Mouse (Mus musculus): ENCODE measurements around the gene Vsig2. TPM values are rescaled to one million over a fixed set of nuclear protein-coding genes. Genes with fewer than 3 reads are reported as not detected.

The Vsig2 gene
- polyA plus RNA-seq, 1 experiment, result 3.4 TPM

DNA sequence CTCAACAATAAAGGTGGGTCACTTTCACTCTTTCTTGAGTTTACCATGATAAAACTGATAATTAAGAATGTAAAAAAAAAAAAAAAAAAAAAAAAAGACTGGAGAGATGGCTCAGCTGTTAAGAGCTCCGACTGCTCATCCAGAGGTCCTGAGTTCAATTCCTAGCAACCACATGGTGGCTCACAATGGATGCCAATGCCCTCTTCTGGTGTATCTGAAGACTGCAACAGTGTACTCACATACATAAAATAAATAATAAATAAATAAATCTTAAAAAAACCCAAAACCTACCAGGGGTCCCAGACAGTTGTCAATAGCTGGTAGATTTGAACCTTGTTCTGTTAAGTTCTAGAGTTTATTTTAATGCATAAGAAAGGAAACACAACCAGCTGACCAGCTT lies 7.8 kb downstream of the Vsig2 start:
- Histone ChIP-seq H3K4me3 (replicated peaks; ENCODE audit: insufficient read depth, low read depth, low read length) (no peak overlapping the region), H3K4me1 (ENCODE audit: control insufficient read depth, insufficient read depth, low read length) (no peaks in the 10 kb centered on the region), H3K27ac (ENCODE audit: insufficient read depth, low read length) (no peak overlapping the region), H3K27me3 (ENCODE audit: control insufficient read depth, insufficient read depth, low read length) (no peaks in the 10 kb centered on the region)
- TF ChIP-seq CTCF (IDR thresholded peaks at IDR 0.05; ENCODE audit: borderline replicate concordance, insufficient read depth, low read depth, low read length) (no peak), POLR2A (IDR thresholded peaks at IDR 0.05; ENCODE audit: borderline replicate concordance, insufficient read depth, low read length) (no peak)
- 88% methylated on average over 1 of the region's 1 CpGs for WGBS
- DNase-seq, result no peak

DNA sequence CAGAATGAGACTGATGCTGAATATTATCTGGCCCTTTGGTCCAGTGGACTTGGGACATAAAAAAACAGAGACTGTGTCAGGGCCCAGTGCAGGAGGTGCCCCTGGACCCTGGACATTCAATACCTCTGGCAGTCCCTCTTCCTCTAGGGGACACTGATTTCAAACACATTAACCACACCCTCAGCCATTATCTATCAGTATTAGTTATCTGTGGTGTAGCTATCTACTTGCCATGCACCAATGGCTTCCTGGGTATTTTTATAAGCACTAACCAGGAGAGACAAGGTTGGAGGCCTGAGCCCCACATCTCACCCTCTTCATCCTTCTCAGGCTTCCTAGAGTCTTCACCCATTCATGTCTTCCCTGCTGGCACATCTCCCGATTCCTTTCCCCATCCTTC lies 11.4 kb downstream of the Vsig2 start:
- H3K27ac ChIP-seq (ENCODE audit: insufficient read depth, low read length), result no peak overlapping the region
- no peak for TF ChIP-seq POLR2A (IDR thresholded peaks at IDR 0.05; ENCODE audit: borderline replicate concordance, insufficient read depth, low read length)
- no peak for TF ChIP-seq CTCF (IDR thresholded peaks at IDR 0.05; ENCODE audit: borderline replicate concordance, insufficient read depth, low read depth, low read length)
- DNase-seq, result no peak
- WGBS, result 57% methylated on average over 1 of the region's 1 CpGs
- H3K4me3 ChIP-seq (replicated peaks; ENCODE audit: insufficient read depth, low read depth, low read length), result no peak overlapping the region
- H3K27me3 ChIP-seq (ENCODE audit: control insufficient read depth, insufficient read depth, low read length), result no peaks in the 10 kb centered on the region; the same call in 1 of the 2 replicates
- no peaks in the 10 kb centered on the region for H3K4me1 ChIP-seq (ENCODE audit: control insufficient read depth, insufficient read depth, low read length)

DNA sequence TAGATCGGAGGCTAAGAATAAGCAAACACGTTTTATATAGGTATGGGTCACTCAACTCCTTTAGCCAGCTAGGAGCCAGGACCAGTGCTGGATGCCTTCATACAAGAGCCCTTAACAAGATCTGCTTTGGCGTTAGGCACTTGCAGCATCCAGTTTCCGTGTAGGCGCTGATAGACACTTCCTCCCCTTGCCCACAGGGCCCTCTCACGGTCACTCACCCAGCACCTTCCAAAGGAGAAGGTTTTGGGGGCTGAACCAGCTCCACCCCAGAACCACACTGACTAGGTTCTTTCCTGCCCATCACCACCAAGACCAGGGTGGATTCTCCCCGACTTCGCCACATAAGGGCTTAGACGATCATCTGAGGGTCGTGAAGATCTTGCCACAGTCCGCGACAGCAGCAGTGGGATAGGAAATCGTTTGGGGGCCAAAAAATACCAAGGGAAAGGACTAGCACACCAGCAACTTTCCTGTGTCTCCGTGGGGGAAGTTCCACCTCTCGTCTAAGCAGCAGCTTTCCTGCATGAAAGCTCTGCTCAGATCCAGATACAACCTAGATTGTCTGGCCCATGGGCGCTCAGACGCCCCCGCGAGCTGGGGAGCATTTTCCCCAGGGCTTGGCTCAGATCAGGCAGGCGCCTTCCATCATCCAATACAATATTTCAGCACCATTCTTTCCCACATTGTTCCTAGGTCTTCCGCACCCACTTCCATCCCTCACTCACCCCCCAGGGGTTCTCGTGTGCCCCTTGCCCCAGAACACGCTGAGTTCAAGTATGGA lies 12.9 kb downstream of the Vsig2 start:
- Histone ChIP-seq H3K4me1 (ENCODE audit: control insufficient read depth, insufficient read depth, low read length) (no peaks in the 10 kb centered on the region), H3K27ac (ENCODE audit: insufficient read depth, low read length) (no peak overlapping the region), H3K27me3 (ENCODE audit: control insufficient read depth, insufficient read depth, low read length) (no peaks in the 10 kb centered on the region; the same call in 1 of the 2 replicates), H3K4me3 (replicated peaks; ENCODE audit: insufficient read depth, low read depth, low read length) (peak overlapping the region; percentile 15)
- TF ChIP-seq CTCF (IDR thresholded peaks at IDR 0.05; ENCODE audit: borderline replicate concordance, insufficient read depth, low read depth, low read length) (no peak), POLR2A (IDR thresholded peaks at IDR 0.05; ENCODE audit: borderline replicate concordance, insufficient read depth, low read length) (no peak)
- 5% methylated on average over 23 of the region's 23 CpGs for WGBS
- DNase-seq, result no peak

DNA sequence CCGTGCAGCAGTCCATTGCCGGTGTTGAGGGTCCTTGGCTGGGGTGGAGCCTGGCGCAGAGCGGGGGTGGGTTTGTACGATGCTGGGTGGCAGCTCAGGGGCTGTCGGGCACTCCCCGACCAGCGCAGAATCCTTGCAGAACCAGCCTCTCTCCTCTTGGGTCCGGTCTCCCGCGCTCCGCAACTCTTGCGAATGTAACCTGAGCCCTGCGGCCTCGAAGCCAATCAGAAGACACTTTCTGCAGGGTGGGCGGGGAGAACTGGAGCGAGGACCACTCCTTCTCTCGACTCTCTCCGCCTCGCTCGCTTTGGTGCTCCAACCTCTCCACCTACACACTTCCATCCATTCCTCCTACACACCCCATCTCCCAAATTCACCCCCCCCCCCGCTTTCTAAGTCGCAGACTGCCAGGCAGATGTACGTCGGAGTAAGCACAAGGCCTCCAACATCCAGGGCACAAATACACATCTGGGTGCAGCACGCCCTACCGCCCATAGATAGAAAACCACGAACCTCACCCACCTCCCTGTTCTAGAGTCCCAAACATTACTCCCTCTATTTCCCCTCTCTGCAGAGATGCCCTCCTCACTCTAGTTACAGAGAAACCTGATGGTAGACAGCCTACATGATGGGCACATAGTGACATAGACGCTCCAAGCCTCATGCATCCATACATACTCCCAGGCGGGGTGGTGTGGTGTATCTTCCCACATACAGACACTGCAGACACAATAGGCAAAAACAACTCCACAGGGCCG lies 13.7 kb downstream of the Vsig2 start, which contains the start of gene Nrgn:
TSS of gene Nrgn (minus strand) at position 369 of the 758 bp plus-strand sequence.
- TF ChIP-seq CTCF (IDR thresholded peaks at IDR 0.05; ENCODE audit: borderline replicate concordance, insufficient read depth, low read depth, low read length) (no peak), POLR2A (IDR thresholded peaks at IDR 0.05; ENCODE audit: borderline replicate concordance, insufficient read depth, low read length) (no peak)
- Histone ChIP-seq H3K27ac (ENCODE audit: insufficient read depth, low read length) (no peak within 1 kb of the TSS), H3K4me1 (ENCODE audit: control insufficient read depth, insufficient read depth, low read length) (no peaks in the 10 kb centered on the region), H3K27me3 (ENCODE audit: control insufficient read depth, insufficient read depth, low read length) (no peaks in the 10 kb centered on the region; the same call in 1 of the 2 replicates), H3K4me3 (replicated peaks; ENCODE audit: insufficient read depth, low read depth, low read length) (peak within 1 kb of the TSS; percentile 15)
- WGBS, result 7% methylated on average over 31 of the region's 31 CpGs
- DNase-seq, result peak in 1 of 2 experiments; percentile 20

DNA sequence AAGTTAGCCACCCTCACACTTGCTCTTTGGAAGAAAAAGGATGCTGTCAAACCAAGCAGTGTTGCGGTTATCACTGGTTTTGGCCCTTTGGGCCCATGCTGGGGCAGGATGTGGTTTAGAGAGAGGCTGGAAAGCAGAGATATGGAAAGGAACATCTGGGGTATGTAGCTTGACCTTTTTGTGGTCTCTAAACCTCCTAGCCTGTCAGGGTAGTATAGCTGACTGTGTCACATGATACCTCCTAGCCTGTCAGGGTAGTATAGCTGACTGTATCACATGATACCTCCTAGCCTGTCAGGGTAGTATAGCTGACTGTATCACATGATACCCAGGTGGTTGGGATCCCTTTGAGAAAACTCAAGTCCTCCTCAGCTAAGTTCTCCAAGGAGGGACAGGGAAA lies 15.2 kb downstream of the Vsig2 start:
- no peak overlapping the region for H3K27ac ChIP-seq (ENCODE audit: insufficient read depth, low read length)
- no peak overlapping the region for H3K4me3 ChIP-seq (replicated peaks; ENCODE audit: insufficient read depth, low read depth, low read length)

DNA sequence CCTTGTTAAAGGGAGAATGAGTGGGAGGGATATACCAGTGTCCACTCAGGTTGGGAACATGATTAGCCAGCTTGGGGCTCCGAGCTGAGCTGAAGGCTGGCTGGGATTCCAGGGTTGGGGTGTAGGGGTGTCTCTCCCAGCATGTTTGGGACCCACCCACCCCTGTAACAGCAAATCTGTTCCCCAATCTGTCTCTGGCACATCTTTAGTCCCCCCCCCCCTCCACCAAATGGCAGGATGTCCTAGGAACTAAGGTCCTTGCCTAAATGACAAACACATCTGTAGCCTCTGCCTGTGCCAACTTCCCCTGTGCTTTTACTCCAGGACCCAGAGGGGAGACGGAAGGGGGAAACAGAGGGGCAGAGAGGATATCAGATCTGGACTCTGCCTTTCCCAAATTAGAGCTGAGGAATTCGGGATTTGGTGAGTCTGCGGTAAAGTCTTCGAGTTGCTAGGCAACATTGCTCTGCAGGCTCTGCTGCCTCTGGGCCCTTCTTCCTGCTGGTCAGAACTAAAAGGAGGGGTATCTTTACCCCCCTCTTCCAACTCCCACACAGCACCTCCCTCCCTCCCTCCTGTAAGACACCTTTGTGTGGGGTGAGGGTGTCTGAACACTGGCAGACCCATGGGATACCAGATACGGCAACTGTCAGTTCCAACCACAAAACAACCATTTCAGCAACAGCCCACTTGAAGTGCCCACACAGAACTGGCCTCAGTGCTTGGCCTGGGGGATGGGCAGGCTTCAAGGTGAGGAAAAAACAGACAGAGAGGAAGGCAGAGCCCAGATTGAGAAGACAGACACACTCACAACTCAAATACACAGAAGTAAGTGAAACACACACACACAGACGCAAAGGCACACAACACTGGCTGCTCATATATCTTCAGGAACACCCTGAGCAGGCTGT lies 16.0 kb downstream of the Vsig2 start, which contains the start of gene Siae:
TSS of gene Siae (plus strand) at position 861 of the 911 bp plus-strand sequence.
- Histone ChIP-seq H3K4me1 (ENCODE audit: control insufficient read depth, insufficient read depth, low read length) (no peaks in the 10 kb centered on the region), H3K4me3 (replicated peaks; ENCODE audit: insufficient read depth, low read depth, low read length) (no peak within 1 kb of the TSS), H3K27me3 (ENCODE audit: control insufficient read depth, insufficient read depth, low read length) (no peaks in the 10 kb centered on the region; the same call in 1 of the 2 replicates), H3K27ac (ENCODE audit: insufficient read depth, low read length) (no peak within 1 kb of the TSS)
- no peak for TF ChIP-seq POLR2A (IDR thresholded peaks at IDR 0.05; ENCODE audit: borderline replicate concordance, insufficient read depth, low read length)
- TF ChIP-seq CTCF (IDR thresholded peaks at IDR 0.05; ENCODE audit: borderline replicate concordance, insufficient read depth, low read depth, low read length), result no peak
- WGBS, result 30% methylated on average over 7 of the region's 7 CpGs
- DNase-seq, result no peak

More for the DNA sequence above, 15.2 kb downstream of the Vsig2 start:
- TF ChIP-seq CTCF (IDR thresholded peaks at IDR 0.05; ENCODE audit: borderline replicate concordance, insufficient read depth, low read depth, low read length), result no peak
- no peak for TF ChIP-seq POLR2A (IDR thresholded peaks at IDR 0.05; ENCODE audit: borderline replicate concordance, insufficient read depth, low read length)
- WGBS, result 93% methylated on average over 1 of the region's 1 CpGs
- Histone ChIP-seq H3K4me1 (ENCODE audit: control insufficient read depth, insufficient read depth, low read length) (no peaks in the 10 kb centered on the region), H3K27me3 (ENCODE audit: control insufficient read depth, insufficient read depth, low read length) (no peaks in the 10 kb centered on the region; the same call in 1 of the 2 replicates)
- no peak for DNase-seq

DNA sequence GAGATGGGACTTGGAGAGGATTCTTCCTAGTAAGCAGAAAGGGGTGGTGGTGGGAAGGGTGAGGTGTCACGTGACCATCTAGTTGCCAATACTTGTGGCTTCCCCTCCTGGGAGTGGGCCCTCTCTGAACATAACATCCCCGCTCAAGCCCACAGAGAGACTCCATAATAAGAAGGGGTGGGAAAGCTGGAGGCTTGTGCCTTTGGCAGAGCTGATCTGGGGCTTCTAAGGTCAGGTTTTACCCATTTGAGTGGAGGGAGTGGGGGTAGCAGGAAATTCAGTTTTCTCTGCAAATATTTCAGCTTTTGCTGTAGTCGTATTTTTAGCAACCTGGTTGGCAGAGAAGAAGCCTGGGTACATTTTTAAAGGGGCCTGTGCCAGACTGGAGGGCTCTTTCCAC lies 17.3 kb downstream of the Vsig2 start:
- DNase-seq, result no peak

More for the DNA sequence above, 17.3 kb downstream of the Vsig2 start:
- no peak overlapping the region for H3K27ac ChIP-seq (ENCODE audit: insufficient read depth, low read length)
- 58% methylated on average over 3 of the region's 3 CpGs for WGBS
- no peaks in the 10 kb centered on the region for H3K4me1 ChIP-seq (ENCODE audit: control insufficient read depth, insufficient read depth, low read length)
- H3K27me3 ChIP-seq (ENCODE audit: control insufficient read depth, insufficient read depth, low read length), result no peaks in the 10 kb centered on the region; the same call in 1 of the 2 replicates
- TF ChIP-seq CTCF (IDR thresholded peaks at IDR 0.05; ENCODE audit: borderline replicate concordance, insufficient read depth, low read depth, low read length), result no peak
- TF ChIP-seq POLR2A (IDR thresholded peaks at IDR 0.05; ENCODE audit: borderline replicate concordance, insufficient read depth, low read length), result no peak
- no peak overlapping the region for H3K4me3 ChIP-seq (replicated peaks; ENCODE audit: insufficient read depth, low read depth, low read length)
